ENCODE assay signal across 9 mouse cellular contexts in the genomic region with DNA sequence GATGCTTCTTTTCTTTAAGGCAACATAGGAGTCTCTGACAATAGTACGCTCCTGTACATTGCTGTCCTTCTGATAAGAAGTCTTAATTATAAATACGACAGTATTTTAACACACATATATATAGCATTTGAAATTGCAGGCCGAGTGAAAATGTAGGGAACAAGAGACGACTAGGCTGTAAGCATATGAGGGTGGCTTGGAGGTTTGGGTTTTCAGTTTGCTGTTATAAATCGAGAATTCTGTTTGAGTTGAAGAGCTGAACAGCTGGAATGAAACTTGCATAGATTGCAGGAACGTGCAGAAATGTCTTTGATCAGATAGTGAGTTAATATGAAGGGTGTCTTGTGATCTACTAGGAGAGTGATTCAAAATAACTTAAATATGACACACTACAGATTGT. TPM values are rescaled to one million over a fixed set of nuclear protein-coding genes. Genes with fewer than 3 reads are reported as not detected.
DNase-seq lines count a peak whose midpoint lies in the region; ATAC-seq lines count a peak whose summit lies in the region.
"Had no signal": no experiment of that assay in that cellular context is flagged by ENCODE, and none has a peak within 500 bp of the region (broad histone marks: within the 10 kb centered on the region; RNA-seq: fewer than 3 reads in every experiment).

No protein-coding gene starts in this region.

- H3K27me3 ChIP-seq in intestine, embryonic 15.5 days (replicated peaks): peaks cover 3% of the 10 kb centered on the region; the same call in 1 of the 2 replicates
- H3K27me3 ChIP-seq in intestine, embryonic 16.5 days (replicated peaks; ENCODE audit: control insufficient read depth, insufficient read depth, low read length): no peaks in the 10 kb centered on the region; the same call in 1 of the 2 replicates
- no peaks in the 10 kb centered on the region for H3K27me3 ChIP-seq in forebrain, embryonic 12.5 days
- no peaks in the 10 kb centered on the region for H3K27me3 ChIP-seq in midbrain, embryonic 10.5 days (ENCODE audit: low read depth, poor library complexity, severe bottlenecking)

- peak overlapping the region; percentile 33; the same call in 1 of the 2 replicates for H3K4me2 ChIP-seq in intestine, embryonic 15.5 days (replicated peaks)
- H3K4me2 ChIP-seq in intestine, embryonic 16.5 days (ENCODE audit: low read depth, low read length): no peak overlapping the region
- peak overlapping the region; percentile 26; the same call in 1 of the 2 replicates for H3K4me2 ChIP-seq in forebrain, embryonic 12.5 days

- no peaks in the 10 kb centered on the region for H3K9me3 ChIP-seq in intestine, embryonic 15.5 days
- no peaks in the 10 kb centered on the region for H3K9me3 ChIP-seq in intestine, embryonic 16.5 days (ENCODE audit: control insufficient read depth, low read length)
- H3K9me3 ChIP-seq in forebrain, embryonic 12.5 days: no peaks in the 10 kb centered on the region
- no peaks in the 10 kb centered on the region for H3K9me3 ChIP-seq in midbrain, embryonic 10.5 days (replicated peaks)

- H3K4me1 ChIP-seq in intestine, embryonic 15.5 days (replicated peaks): no peaks in the 10 kb centered on the region
- peaks cover 5% of the 10 kb centered on the region; the same call in 1 of the 2 replicates for H3K4me1 ChIP-seq in intestine, embryonic 16.5 days (ENCODE audit: control insufficient read depth, insufficient read depth, low read length)
- H3K4me1 ChIP-seq in forebrain, embryonic 12.5 days: peaks cover 7% of the 10 kb centered on the region
- H3K4me1 ChIP-seq in midbrain, embryonic 10.5 days: peaks cover 23% of the 10 kb centered on the region

- H3K9ac ChIP-seq in intestine, embryonic 15.5 days: no peak overlapping the region
- H3K9ac ChIP-seq in intestine, embryonic 16.5 days (ENCODE audit: low read depth, low read length): no peak overlapping the region
- no peak overlapping the region for H3K9ac ChIP-seq in forebrain, embryonic 12.5 days

- no peak overlapping the region for H3K27ac ChIP-seq in intestine, embryonic 15.5 days
- no peak overlapping the region for H3K27ac ChIP-seq in intestine, embryonic 16.5 days (ENCODE audit: low read length)
- no peak overlapping the region for H3K27ac ChIP-seq in forebrain, embryonic 12.5 days
- H3K27ac ChIP-seq in midbrain, embryonic 10.5 days (replicated peaks): no peak overlapping the region

- H3K36me3 ChIP-seq in intestine, embryonic 15.5 days: no peaks in the 10 kb centered on the region
- H3K36me3 ChIP-seq in intestine, embryonic 16.5 days (ENCODE audit: control insufficient read depth, insufficient read depth, low read length): no peaks in the 10 kb centered on the region
- H3K36me3 ChIP-seq in forebrain, embryonic 12.5 days (replicated peaks): no peaks in the 10 kb centered on the region
- H3K36me3 ChIP-seq in midbrain, embryonic 10.5 days: no peaks in the 10 kb centered on the region

- 57% methylated on average over 6 of the region's 6 CpGs for WGBS in intestine, embryonic 15.5 days
- WGBS in intestine, embryonic 16.5 days: 48% methylated on average over 6 of the region's 6 CpGs
- 56% methylated on average over 6 of the region's 6 CpGs for WGBS in forebrain, embryonic 12.5 days
- 66% methylated on average over 6 of the region's 6 CpGs for WGBS in midbrain, embryonic 10.5 days

- H3K4me3 ChIP-seq in intestine, embryonic 15.5 days (replicated peaks): no peak overlapping the region
- H3K4me3 ChIP-seq in intestine, embryonic 16.5 days (ENCODE audit: low read length): no peak overlapping the region
- no peak overlapping the region for H3K4me3 ChIP-seq in forebrain, embryonic 12.5 days (replicated peaks)
- peak overlapping the region; percentile 81 for H3K4me3 ChIP-seq in midbrain, embryonic 10.5 days

- peak; percentile 11 for DNase-seq in MN1 (ENCODE audit: low spot score)
- DNase-seq in midbrain, embryonic 10.5 days (ENCODE audit: low spot score): no peak
- DNase-seq in T-cell, adult 2 months (ENCODE audit: low spot score): no peak
- DNase-seq in kidney, postnatal 36 days: no peak
- no peak for DNase-seq in layer of hippocampus, postnatal 14 days (ENCODE audit: low spot score in 2 of 2)
- DNase-seq: gastrocnemius, postnatal 10 days had no signal

- ATAC-seq in intestine, embryonic 15.5 days: no peak
- ATAC-seq in intestine, embryonic 16.5 days: no peak
- ATAC-seq in forebrain, embryonic 12.5 days (ENCODE audit: low FRiP score): no peak

RNA-seq across cellular contexts. Expression of a gene that starts 2.4 kb away (rescaled TPM):
- polyA plus RNA-seq in intestine, embryonic 15.5 days (2015; fragmentation: Nextera tagmentation; extraction: Ambion mirVana): 19.6 and 21.4 TPM in 2 replicates
- polyA plus RNA-seq in intestine, embryonic 16.5 days (2015; fragmentation: Nextera tagmentation; extraction: Ambion mirVana): 16.2 and 16.5 TPM in 2 replicates
- 35.8 and 38.7 TPM in 2 replicates for polyA plus RNA-seq in forebrain, embryonic 12.5 days (2016; fragmentation: Nextera tagmentation; extraction: Ambion mirVana)
- polyA plus RNA-seq in midbrain, embryonic 10.5 days (2016; fragmentation: Nextera tagmentation; extraction: Ambion mirVana): 28.5 and 30.0 TPM in 2 replicates
- total RNA-seq in layer of hippocampus, postnatal 14 days (2021): 10 to 100 TPM; 84.2 to 85.1 TPM
